Mouse (Mus musculus): Measurements from ENCODE around the gene Depdc7. TPM values are rescaled to one million over a fixed set of nuclear protein-coding genes. Genes with fewer than 3 reads are reported as not detected.

Depdc7 gene
- polyA plus RNA-seq, 1 experiment from 2014 or later = 4.8 TPM

- H3K4me1 ChIP-seq (ENCODE audit: control insufficient read depth, insufficient read depth, low read length) = no peaks in the 10 kb centered on the region
- peak overlapping the region; percentile 65 for H3K4me3 ChIP-seq (ENCODE audit: low read length)
- no peaks in the 10 kb centered on the region for H3K9me3 ChIP-seq (replicated peaks; ENCODE audit: control insufficient read depth, low read length)
- 14% methylated on average over 7 of the region's 7 CpGs for WGBS
- peak overlapping the region; percentile 80 for H3K4me2 ChIP-seq (ENCODE audit: low read depth, low read length)
- peak overlapping the region; percentile 74 for H3K9ac ChIP-seq (ENCODE audit: low read length)
- H3K27me3 ChIP-seq (ENCODE audit: control insufficient read depth, insufficient read depth, low read length) = no peaks in the 10 kb centered on the region; the same call in 1 of the 2 replicates
- no peak overlapping the region for H3K27ac ChIP-seq (ENCODE audit: low read length)
- 0 out of 2 replicates have a peak, but pooled peaks have one; percentile 30 for ATAC-seq (replicated peaks; ENCODE audit: extremely low read depth, insufficient read depth, low FRiP score)
- no peaks in the 10 kb centered on the region for H3K36me3 ChIP-seq (ENCODE audit: control insufficient read depth, insufficient read depth)
Observed at GRCm38 (mm10) chr2:104743160-104743559, 482 bp upstream of the Depdc7 start.

GRCm38 (mm10) chr2:104741896-104742740 lies 560 bp downstream of the Depdc7 start:
- no peaks in the 10 kb centered on the region for H3K4me1 ChIP-seq (ENCODE audit: control insufficient read depth, insufficient read depth, low read length)

GRCm38 (mm10) chr2:104741015-104741758 lies 1.5 kb downstream of the Depdc7 start:
- no peak for ATAC-seq (replicated peaks; ENCODE audit: extremely low read depth, insufficient read depth, low FRiP score)
- no peaks in the 10 kb centered on the region for H3K36me3 ChIP-seq (ENCODE audit: control insufficient read depth, insufficient read depth)
- H3K4me2 ChIP-seq (ENCODE audit: low read depth, low read length) = no peak overlapping the region
- H3K27me3 ChIP-seq (ENCODE audit: control insufficient read depth, insufficient read depth, low read length) = no peaks in the 10 kb centered on the region; the same call in 1 of the 2 replicates
- no peak overlapping the region for H3K9ac ChIP-seq (ENCODE audit: low read length)
- 59% methylated on average over 7 of the region's 7 CpGs for WGBS
- H3K4me1 ChIP-seq (ENCODE audit: control insufficient read depth, insufficient read depth, low read length) = no peaks in the 10 kb centered on the region
- H3K9me3 ChIP-seq (replicated peaks; ENCODE audit: control insufficient read depth, low read length) = no peaks in the 10 kb centered on the region
- H3K4me3 ChIP-seq (ENCODE audit: low read length) = no peak overlapping the region
- no peak overlapping the region for H3K27ac ChIP-seq (ENCODE audit: low read length)

More at GRCm38 (mm10) chr2:104741896-104742740, 560 bp downstream of the Depdc7 start:
- H3K27me3 ChIP-seq (ENCODE audit: control insufficient read depth, insufficient read depth, low read length) = no peaks in the 10 kb centered on the region; the same call in 1 of the 2 replicates
- H3K4me2 ChIP-seq (ENCODE audit: low read depth, low read length) = peak overlapping the region; percentile 80
- H3K9ac ChIP-seq (ENCODE audit: low read length) = peak overlapping the region; percentile 74
- no peak overlapping the region for H3K27ac ChIP-seq (ENCODE audit: low read length)
- H3K36me3 ChIP-seq (ENCODE audit: control insufficient read depth, insufficient read depth) = no peaks in the 10 kb centered on the region
- WGBS = 7% methylated on average over 46 of the region's 46 CpGs
- H3K9me3 ChIP-seq (replicated peaks; ENCODE audit: control insufficient read depth, low read length) = no peaks in the 10 kb centered on the region
- no peak for ATAC-seq (replicated peaks; ENCODE audit: extremely low read depth, insufficient read depth, low FRiP score)
- H3K4me3 ChIP-seq (ENCODE audit: low read length) = peak overlapping the region; percentile 65

GRCm38 (mm10) chr2:104740248-104740949 lies 2.3 kb downstream of the Depdc7 start:
- H3K4me3 ChIP-seq (ENCODE audit: low read length) = no peak overlapping the region
- ATAC-seq (replicated peaks; ENCODE audit: extremely low read depth, insufficient read depth, low FRiP score) = no peak
- H3K9ac ChIP-seq (ENCODE audit: low read length) = no peak overlapping the region
- no peaks in the 10 kb centered on the region for H3K36me3 ChIP-seq (ENCODE audit: control insufficient read depth, insufficient read depth)
- no peaks in the 10 kb centered on the region for H3K4me1 ChIP-seq (ENCODE audit: control insufficient read depth, insufficient read depth, low read length)
- no peaks in the 10 kb centered on the region for H3K9me3 ChIP-seq (replicated peaks; ENCODE audit: control insufficient read depth, low read length)
- no peak overlapping the region for H3K27ac ChIP-seq (ENCODE audit: low read length)
- WGBS = 57% methylated on average over 7 of the region's 7 CpGs
- H3K4me2 ChIP-seq (ENCODE audit: low read depth, low read length) = no peak overlapping the region
- no peaks in the 10 kb centered on the region; the same call in 1 of the 2 replicates for H3K27me3 ChIP-seq (ENCODE audit: control insufficient read depth, insufficient read depth, low read length)

- H3K4me2 ChIP-seq (ENCODE audit: low read depth, low read length) = no peak overlapping the region
- H3K9me3 ChIP-seq (replicated peaks; ENCODE audit: control insufficient read depth, low read length) = no peaks in the 10 kb centered on the region
- H3K9ac ChIP-seq (ENCODE audit: low read length) = no peak overlapping the region
- WGBS = 93% methylated on average over 2 of the region's 2 CpGs
- H3K27ac ChIP-seq (ENCODE audit: low read length) = no peak overlapping the region
- H3K4me1 ChIP-seq (ENCODE audit: control insufficient read depth, insufficient read depth, low read length) = no peaks in the 10 kb centered on the region
- no peak for ATAC-seq (replicated peaks; ENCODE audit: extremely low read depth, insufficient read depth, low FRiP score)
- H3K27me3 ChIP-seq (ENCODE audit: control insufficient read depth, insufficient read depth, low read length) = no peaks in the 10 kb centered on the region; the same call in 1 of the 2 replicates
- no peak overlapping the region for H3K4me3 ChIP-seq (ENCODE audit: low read length)
- no peaks in the 10 kb centered on the region for H3K36me3 ChIP-seq (ENCODE audit: control insufficient read depth, insufficient read depth)
Observed at GRCm38 (mm10) chr2:104739691-104740090, 3.0 kb downstream of the Depdc7 start.

- no peaks in the 10 kb centered on the region for H3K27me3 ChIP-seq (ENCODE audit: control insufficient read depth, insufficient read depth, low read length)
Observed at GRCm38 (mm10) chr2:104736241-104736640, 6.4 kb downstream of the Depdc7 start.

GRCm38 (mm10) chr2:104732562-104733256 lies 10.0 kb downstream of the Depdc7 start:
- Histone ChIP-seq H3K27ac (ENCODE audit: low read length) (no peak overlapping the region), H3K9ac (ENCODE audit: low read length) (no peak overlapping the region), H3K4me1 (ENCODE audit: control insufficient read depth, insufficient read depth, low read length) (no peaks in the 10 kb centered on the region), H3K36me3 (ENCODE audit: control insufficient read depth, insufficient read depth) (no peaks in the 10 kb centered on the region), H3K4me3 (ENCODE audit: low read length) (no peak overlapping the region), H3K27me3 (ENCODE audit: control insufficient read depth, insufficient read depth, low read length) (no peaks in the 10 kb centered on the region), H3K9me3 (replicated peaks; ENCODE audit: control insufficient read depth, low read length) (no peaks in the 10 kb centered on the region), H3K4me2 (ENCODE audit: low read depth, low read length) (no peak overlapping the region)
- no peak for ATAC-seq (replicated peaks; ENCODE audit: extremely low read depth, insufficient read depth, low FRiP score)
- 67% methylated on average over 7 of the region's 7 CpGs for WGBS

More at GRCm38 (mm10) chr2:104736241-104736640, 6.4 kb downstream of the Depdc7 start:
- H3K4me2 ChIP-seq (ENCODE audit: low read depth, low read length) = no peak overlapping the region
- H3K9me3 ChIP-seq (replicated peaks; ENCODE audit: control insufficient read depth, low read length) = no peaks in the 10 kb centered on the region
- 64% methylated on average over 7 of the region's 7 CpGs for WGBS
- no peaks in the 10 kb centered on the region for H3K36me3 ChIP-seq (ENCODE audit: control insufficient read depth, insufficient read depth)
- no peak overlapping the region for H3K4me3 ChIP-seq (ENCODE audit: low read length)
- H3K4me1 ChIP-seq (ENCODE audit: control insufficient read depth, insufficient read depth, low read length) = no peaks in the 10 kb centered on the region
- H3K9ac ChIP-seq (ENCODE audit: low read length) = no peak overlapping the region
- no peak overlapping the region for H3K27ac ChIP-seq (ENCODE audit: low read length)
- ATAC-seq (replicated peaks; ENCODE audit: extremely low read depth, insufficient read depth, low FRiP score) = no peak

GRCm38 (mm10) chr2:104732033-104732444 lies 10.6 kb downstream of the Depdc7 start:
- no peaks in the 10 kb centered on the region for H3K4me1 ChIP-seq (ENCODE audit: control insufficient read depth, insufficient read depth, low read length)
- no peak overlapping the region for H3K9ac ChIP-seq (ENCODE audit: low read length)
- no peaks in the 10 kb centered on the region for H3K9me3 ChIP-seq (replicated peaks; ENCODE audit: control insufficient read depth, low read length)
- H3K4me2 ChIP-seq (ENCODE audit: low read depth, low read length) = no peak overlapping the region
- H3K36me3 ChIP-seq (ENCODE audit: control insufficient read depth, insufficient read depth) = no peaks in the 10 kb centered on the region
- WGBS = 76% methylated on average over 9 of the region's 9 CpGs
- no peak overlapping the region for H3K4me3 ChIP-seq (ENCODE audit: low read length)
- no peak overlapping the region for H3K27ac ChIP-seq (ENCODE audit: low read length)
- no peak for ATAC-seq (replicated peaks; ENCODE audit: extremely low read depth, insufficient read depth, low FRiP score)
- H3K27me3 ChIP-seq (ENCODE audit: control insufficient read depth, insufficient read depth, low read length) = no peaks in the 10 kb centered on the region
